Mouse (Mus musculus) v-Abl transformed pro-B cells (cell line): ENCODE results near the gene Mfng.

Experiments
- in situ Hi-C, 2 experiments: fragments of 400-800 bp; cut with MboI; formaldehyde crosslinking; loops; one replicate each; pipeline ENCODE4 v1.15.1; 2025; ENCODE audit not compliant: unreplicated experiment in 2 of 2

The Mfng gene

DNA sequence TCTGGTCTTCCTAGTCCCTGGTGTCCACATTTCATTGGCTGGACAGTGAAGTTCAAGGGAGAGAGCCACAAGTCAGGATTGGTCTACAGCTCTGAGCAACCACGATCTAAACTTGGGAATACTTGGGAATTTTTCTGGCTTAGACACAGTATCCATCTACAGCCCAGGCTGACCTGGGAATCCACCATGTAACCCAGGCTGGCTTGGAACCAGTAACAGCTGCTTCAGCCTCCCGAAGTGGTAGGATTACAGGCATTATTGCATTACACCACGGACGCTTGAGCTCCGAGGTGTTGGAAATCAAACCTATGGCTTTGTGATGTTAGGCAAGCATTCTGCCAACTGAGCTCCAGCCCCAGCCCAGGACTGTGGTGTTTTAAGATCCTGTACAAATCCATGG lies 9.6 kb downstream of the Mfng start:
- in situ Hi-C loops: no loop called here

- in situ Hi-C loops: no loop called here
Measured at GRCm38 (mm10) chr15:78763210-78763609, 10.1 kb downstream of the Mfng start.

DNA sequence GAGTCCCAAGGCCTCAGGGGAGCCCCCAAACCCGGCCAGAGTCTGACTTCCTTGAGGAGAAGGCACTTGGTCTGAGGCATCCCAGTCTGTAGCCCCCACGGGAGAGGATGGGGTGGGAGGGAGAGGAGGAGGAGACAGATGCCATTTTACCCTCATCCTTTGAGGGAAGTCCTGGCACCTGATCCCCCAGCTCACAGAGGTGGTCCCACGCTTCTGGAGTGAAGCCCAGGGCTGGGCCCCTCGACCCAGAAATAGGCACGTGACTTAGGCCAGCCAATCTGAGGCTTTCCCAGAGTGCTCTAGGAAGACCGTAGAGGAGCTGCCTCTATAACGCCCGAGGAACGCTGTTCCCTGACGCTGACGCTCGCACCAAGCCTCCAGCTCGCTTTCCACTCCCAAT lies 12.2 kb downstream of the Mfng start:
- in situ Hi-C loops: no loop called here

DNA sequence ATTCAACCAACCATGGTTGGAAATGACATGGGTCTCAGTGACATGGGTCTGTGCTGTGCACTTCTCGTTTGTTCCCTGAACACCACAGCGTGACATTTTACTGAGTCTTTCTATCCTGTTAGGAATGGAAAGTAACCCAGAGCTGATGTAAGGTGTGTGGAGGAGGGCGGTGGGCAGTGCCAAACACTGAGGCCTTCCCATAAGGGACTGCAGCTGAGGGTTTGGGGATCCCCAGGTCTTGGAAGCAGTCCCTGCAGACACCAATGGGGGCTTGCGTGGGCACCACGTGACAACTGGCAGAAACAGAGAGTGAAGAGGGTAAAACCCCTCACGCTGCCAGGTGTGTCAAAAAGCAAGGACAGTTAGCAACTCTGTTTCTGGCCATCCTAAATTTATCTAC lies 15.1 kb downstream of the Mfng start:
- in situ Hi-C loops: no loop called here

GRCm38 (mm10) chr15:78755966-78756725 lies 17.1 kb downstream of the Mfng start:
- in situ Hi-C loops: no loop called here

DNA sequence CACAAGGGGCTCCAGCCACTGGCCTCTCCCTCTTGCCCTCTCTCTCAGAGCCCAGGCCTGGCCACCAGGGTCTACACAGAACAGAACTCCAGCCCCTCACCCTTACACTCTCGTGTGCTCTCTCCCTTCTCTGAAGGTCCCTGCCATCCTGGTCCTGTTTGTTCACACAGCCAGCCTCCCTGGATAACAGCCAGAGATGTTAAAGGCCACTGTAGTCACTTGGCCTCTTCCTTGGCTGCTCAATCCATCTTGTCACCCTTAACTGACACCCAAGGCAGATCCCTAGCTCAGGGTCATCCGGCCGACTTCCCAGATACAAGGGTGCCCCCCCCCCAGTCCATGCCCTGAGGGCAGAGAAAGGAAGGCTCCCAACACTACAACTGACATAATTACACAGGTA lies 18.0 kb downstream of the Mfng start:
- in situ Hi-C loops: no loop called here

DNA sequence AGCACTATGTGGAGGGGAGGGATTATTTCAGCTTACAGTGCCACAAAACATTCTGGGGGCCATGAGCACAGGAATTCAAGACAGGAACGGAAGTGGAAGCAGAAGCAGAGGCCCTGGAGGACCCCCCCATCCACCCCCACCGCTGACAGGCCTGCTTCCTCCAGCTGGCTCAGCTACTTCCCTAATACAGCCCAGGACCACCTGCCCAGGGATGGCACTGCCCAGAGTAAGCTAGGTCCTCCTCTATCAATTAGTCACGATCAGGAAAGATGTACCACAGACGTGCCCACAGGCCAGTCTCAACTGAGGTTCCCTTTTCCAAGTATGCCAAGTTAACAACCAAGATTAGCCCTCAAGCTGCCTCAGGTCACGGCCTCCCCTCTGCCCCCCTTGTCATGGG lies 19.1 kb downstream of the Mfng start:
- in situ Hi-C loops: no loop called here

GRCm38 (mm10) chr15:78752991-78753390 lies 20.3 kb downstream of the Mfng start:
- in situ Hi-C loops: no loop called here

- in situ Hi-C loops: no loop called here
Measured at GRCm38 (mm10) chr15:78750608-78751350, 22.5 kb downstream of the Mfng start.

DNA sequence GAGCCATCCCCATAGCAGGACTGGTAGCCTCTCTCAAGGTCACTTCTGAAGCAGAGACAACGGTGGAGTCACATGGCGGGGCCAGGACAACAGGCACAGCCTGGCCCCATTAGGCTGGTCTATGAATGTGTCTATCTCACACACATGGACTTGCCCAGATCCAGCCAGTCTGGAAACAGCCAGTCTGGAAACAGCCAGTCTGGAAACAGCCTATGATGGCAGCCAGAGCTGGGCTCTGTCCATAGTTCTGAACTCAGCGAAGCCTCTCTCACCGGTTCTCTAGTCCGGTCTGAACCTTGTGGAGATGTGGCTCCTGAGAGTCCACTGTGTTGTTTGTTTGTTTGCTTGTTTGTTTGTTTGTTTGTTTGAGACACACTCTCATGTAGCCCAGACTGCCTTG lies 23.4 kb downstream of the Mfng start:
- in situ Hi-C loops: loop anchor here (5.0 to 25.0 kb wide), 5 partner anchors 128 to 563 kb away; partner anchors contain the start of gene Kctd17 (in 1 of the 2)

DNA sequence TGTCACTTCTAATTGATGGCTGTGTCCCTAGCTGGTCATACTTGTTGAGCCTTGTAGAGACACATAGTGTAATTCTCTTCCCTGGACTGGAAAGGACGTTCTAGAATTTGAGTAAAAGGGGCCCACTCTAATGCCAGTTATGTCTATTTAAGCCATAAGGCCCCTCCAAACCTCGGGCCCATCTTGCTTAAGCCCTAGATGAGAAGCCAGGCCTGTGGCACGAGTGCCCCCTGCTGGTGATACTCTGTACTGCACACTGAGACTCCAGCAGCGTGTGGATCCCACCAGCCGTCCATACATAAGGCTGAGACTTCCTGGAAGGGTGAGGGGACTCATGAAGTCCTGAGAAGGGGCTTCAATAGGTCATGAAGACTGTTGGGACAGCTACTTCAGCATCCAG lies 29.1 kb downstream of the Mfng start:
- in situ Hi-C loops: loop anchor here (10.0 to 25.0 kb wide), 4 partner anchors 159 to 557 kb away; partner anchors contain the start of gene Kctd17 (in 1 of the 2)

DNA sequence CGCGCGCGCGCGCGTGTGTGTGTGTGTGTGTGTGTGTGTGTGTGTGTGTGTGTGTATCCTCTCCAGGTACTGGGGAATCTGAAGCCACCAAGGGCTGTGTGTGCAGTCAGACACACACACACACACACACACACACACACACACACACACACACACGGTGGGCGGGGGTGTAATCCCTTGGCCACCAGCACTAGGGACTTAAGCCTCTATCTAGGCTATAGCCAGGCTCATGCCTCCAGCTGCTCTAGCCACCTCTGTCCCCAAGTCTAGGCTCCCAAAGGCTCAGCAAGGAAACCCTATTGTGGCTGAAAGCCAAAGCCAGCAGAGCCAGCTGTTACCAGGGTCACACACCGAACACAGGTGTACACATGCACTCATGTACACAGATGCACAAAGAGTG lies 30.4 kb downstream of the Mfng start:
- in situ Hi-C loops: loop anchor here (10.0 to 25.0 kb wide), 4 partner anchors 158 to 556 kb away; partner anchors contain the start of gene Kctd17 (in 1 of the 2)

DNA sequence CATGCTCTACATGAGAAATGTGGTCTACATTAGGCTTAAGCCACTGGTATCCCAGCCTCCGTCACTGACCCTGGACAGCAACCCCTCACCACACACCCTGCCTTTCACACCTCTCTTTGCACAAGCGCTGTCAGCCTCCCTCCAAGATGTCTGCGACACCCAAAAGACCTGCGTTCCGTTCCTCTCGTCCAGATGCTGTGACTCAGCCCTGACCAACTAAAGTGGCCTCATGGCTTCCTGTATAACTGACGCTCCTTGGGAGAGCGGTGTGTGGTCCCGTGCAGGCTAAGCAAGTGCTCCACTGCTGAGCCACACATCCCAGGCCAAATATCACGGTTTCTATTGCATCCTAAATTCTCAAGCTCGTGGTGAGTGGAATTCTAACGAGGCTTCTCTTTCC lies 32.6 kb downstream of the Mfng start:
- in situ Hi-C loops: loop anchor here (10.0 to 25.0 kb wide), 4 partner anchors 156 to 553 kb away; partner anchors contain the start of gene Kctd17 (in 1 of the 2)

- in situ Hi-C loops: loop anchor here (25.0 kb wide), 2 partner anchors 300 to 550 kb away; partner anchors contain the start of gene Kctd17 (in 1 of the 2)
Measured at GRCm38 (mm10) chr15:78737146-78737545, 36.1 kb downstream of the Mfng start.

GRCm38 (mm10) chr15:78736681-78737100 lies 36.6 kb downstream of the Mfng start:
- in situ Hi-C loops: loop anchor here (25.0 kb wide), 2 partner anchors 299 to 549 kb away; partner anchors contain the start of gene Kctd17 (in 1 of the 2)

- in situ Hi-C loops: loop anchor here (25.0 kb wide), 2 partner anchors 299 to 549 kb away; partner anchors contain the start of gene Kctd17 (in 1 of the 2)
Measured at GRCm38 (mm10) chr15:78736181-78736579, 37.1 kb downstream of the Mfng start.

DNA sequence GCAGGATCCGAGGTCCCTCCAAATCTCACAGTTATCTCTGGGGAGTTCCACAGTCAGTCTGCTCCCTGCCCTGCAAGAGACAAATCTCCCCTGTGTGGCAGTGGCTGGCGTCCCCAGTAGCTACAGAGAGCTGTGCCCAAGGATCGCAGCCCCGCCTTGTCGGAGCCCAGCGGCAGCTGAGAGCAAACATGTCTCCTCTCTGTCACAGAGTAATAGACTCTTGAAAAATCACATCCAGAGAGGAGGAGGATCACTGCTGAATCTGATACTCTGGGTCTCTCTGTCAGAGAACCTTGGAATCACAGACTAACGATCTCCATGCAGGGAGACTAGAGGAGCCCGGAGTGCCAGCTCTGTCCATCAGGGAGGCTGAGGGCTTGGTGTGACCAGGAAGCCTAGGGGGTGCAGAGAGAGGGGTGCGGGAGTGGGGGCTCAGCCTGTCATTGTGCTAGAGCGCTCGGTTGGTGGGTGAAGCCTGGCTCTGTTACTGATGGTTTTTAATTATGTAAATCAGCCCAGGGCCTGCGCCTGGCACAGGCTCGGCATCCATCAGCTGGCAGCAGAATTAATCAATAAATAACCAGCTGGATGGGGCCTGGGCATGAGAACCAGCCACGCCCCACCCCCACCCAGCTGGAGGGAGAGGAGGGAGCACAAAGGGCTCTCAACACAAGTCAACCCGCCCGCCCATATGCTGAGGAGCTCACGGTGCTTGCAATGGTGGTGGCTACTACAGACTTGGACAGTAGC lies 37.7 kb downstream of the Mfng start:
- in situ Hi-C loops: loop anchor here (25.0 kb wide), 2 partner anchors 298 to 548 kb away; partner anchors contain the start of gene Kctd17 (in 1 of the 2)

GRCm38 (mm10) chr15:78731830-78732229 lies 41.4 kb downstream of the Mfng start:
- in situ Hi-C loops: loop anchor here (25.0 kb wide), 2 partner anchors 295 to 545 kb away; partner anchors contain the start of gene Kctd17 (in 1 of the 2)

GRCm38 (mm10) chr15:78730315-78731049 lies 42.8 kb downstream of the Mfng start:
- in situ Hi-C loops: loop anchor here (25.0 kb wide), 2 partner anchors 293 to 543 kb away; partner anchors contain the start of gene Kctd17 (in 1 of the 2)
